Mouse (Mus musculus) heart, embryonic 15.5 days (tissue): Measurements from ENCODE around the gene Phf21a. TPM values are rescaled to one million over a fixed set of nuclear protein-coding genes. Genes with fewer than 3 reads are reported as not detected.

Source experiments
- ATAC-seq: fragments of 200-750 bp; cut with Nextera tagmentation; replicated peaks from 2 replicates; pipeline ENCODE4 v1.8.0; 2017; ENCODE audit warnings: low read depth, moderate TSS enrichment; ENCODE audit not compliant: insufficient number of reproducible peaks, insufficient read depth, low FRiP score
- H3K27ac ChIP-seq: fragments of 300-500 bp; sonication (generic); 2 replicates; pipeline ENCODE4 v1.5.1; 2015; ENCODE audit warnings: mild to moderate bottlenecking, inconsistent platforms
- H3K27me3 ChIP-seq: fragments of 300-500 bp; sonication (generic); 2 replicates; pipeline ENCODE4 v1.6.1; 2015; ENCODE audit warnings: inconsistent platforms
- H3K36me3 ChIP-seq: fragments of 300-500 bp; sonication (generic); 2 replicates; pipeline ENCODE4 v1.6.1; 2015; ENCODE audit warnings: mild to moderate bottlenecking, inconsistent platforms
- H3K4me1 ChIP-seq: fragments of 300-500 bp; sonication (generic); replicated peaks from 2 replicates; pipeline ENCODE4 v1.6.1; 2015; ENCODE audit warnings: inconsistent platforms
- H3K4me2 ChIP-seq: fragments of 300-500 bp; sonication (generic); 2 replicates; pipeline ENCODE4 v1.6.1; 2015; ENCODE audit warnings: inconsistent platforms, mild to moderate bottlenecking, moderate library complexity
- H3K4me3 ChIP-seq: fragments of 300-500 bp; sonication (generic); 2 replicates; pipeline ENCODE4 v1.5.1; 2015; ENCODE audit warnings: mild to moderate bottlenecking, inconsistent platforms
- H3K9ac ChIP-seq: fragments of 300-500 bp; sonication (generic); 2 replicates; pipeline ENCODE4 v1.6.1; 2015; ENCODE audit warnings: mild to moderate bottlenecking, inconsistent platforms
- H3K9me3 ChIP-seq: fragments of 300-500 bp; sonication (generic); replicated peaks from 2 replicates; pipeline ENCODE4 v1.6.1; 2016; ENCODE audit warnings: inconsistent platforms
- WGBS: fragments of 180-500 bp; shearing (Covaris S2); methylation state at CpG from one replicate; pipeline ENCODE4 v1.1.7; 2015; ENCODE audit warnings: mixed read lengths; 5-methylcytosine and 5-hydroxymethylcytosine counted together
- polyA plus RNA-seq: library from polyadenylated mRNA; unstranded; fragments of >200 nt; fragmentation: Nextera tagmentation; extraction: Ambion mirVana; gene quantifications from 2 replicates; pipeline ENCODE4 v1.2.1, GENCODE M21; 2015

Phf21a gene
- polyA plus RNA-seq, 1 experiment from 2014 or later, result 15.0 TPM

GRCm38 (mm10) chr2:92301849-92302607 lies 209.1 kb downstream of the Phf21a start:
- Histone ChIP-seq H3K27ac (no peak overlapping the region), H3K4me2 (no peak overlapping the region), H3K27me3 (no peaks in the 10 kb centered on the region), H3K36me3 (no peaks in the 10 kb centered on the region), H3K4me3 (no peak overlapping the region), H3K9ac (no peak overlapping the region), H3K9me3 (no peaks in the 10 kb centered on the region), H3K4me1 (0 out of 2 replicates have a peak, but pooled peaks cover 11% of the 10 kb centered on the region)
- ATAC-seq, result no peak
- 67% methylated on average over 5 of the region's 5 CpGs for WGBS

GRCm38 (mm10) chr2:92312542-92312941 lies 219.6 kb downstream of the Phf21a start:
- WGBS, result 88% methylated on average over 4 of the region's 4 CpGs
- no peak overlapping the region for H3K4me3 ChIP-seq
- no peak overlapping the region for H3K27ac ChIP-seq
- no peak overlapping the region for H3K9ac ChIP-seq
- H3K9me3 ChIP-seq, result no peaks in the 10 kb centered on the region
- no peaks in the 10 kb centered on the region for H3K27me3 ChIP-seq
- no peaks in the 10 kb centered on the region; the same call in 1 of the 2 replicates for H3K4me1 ChIP-seq
- 0 out of 2 replicates have a peak, but pooled peaks cover 4% of the 10 kb centered on the region for H3K36me3 ChIP-seq
- H3K4me2 ChIP-seq, result no peak overlapping the region
- no peak for ATAC-seq

- Histone ChIP-seq H3K36me3 (0 out of 2 replicates have a peak, but pooled peaks cover 4% of the 10 kb centered on the region), H3K27ac (no peak overlapping the region), H3K4me3 (no peak overlapping the region), H3K4me1 (no peaks in the 10 kb centered on the region; the same call in 1 of the 2 replicates), H3K9ac (no peak overlapping the region), H3K9me3 (no peaks in the 10 kb centered on the region), H3K4me2 (no peak overlapping the region), H3K27me3 (no peaks in the 10 kb centered on the region)
- no peak for ATAC-seq
- 85% methylated on average over 1 of the region's 1 CpGs for WGBS
These were observed 221.1 kb downstream of the Phf21a start for GRCm38 (mm10) chr2:92314031-92314430.

GRCm38 (mm10) chr2:92316652-92317051 lies 223.7 kb downstream of the Phf21a start:
- Histone ChIP-seq H3K4me2 (no peak overlapping the region), H3K36me3 (0 out of 2 replicates have a peak, but pooled peaks cover 1% of the 10 kb centered on the region), H3K9ac (no peak overlapping the region), H3K27ac (no peak overlapping the region), H3K4me1 (no peaks in the 10 kb centered on the region; the same call in 1 of the 2 replicates), H3K4me3 (no peak overlapping the region), H3K27me3 (no peaks in the 10 kb centered on the region), H3K9me3 (no peaks in the 10 kb centered on the region)
- WGBS, result 56% methylated on average over 3 of the region's 3 CpGs
- no peak for ATAC-seq

DNA sequence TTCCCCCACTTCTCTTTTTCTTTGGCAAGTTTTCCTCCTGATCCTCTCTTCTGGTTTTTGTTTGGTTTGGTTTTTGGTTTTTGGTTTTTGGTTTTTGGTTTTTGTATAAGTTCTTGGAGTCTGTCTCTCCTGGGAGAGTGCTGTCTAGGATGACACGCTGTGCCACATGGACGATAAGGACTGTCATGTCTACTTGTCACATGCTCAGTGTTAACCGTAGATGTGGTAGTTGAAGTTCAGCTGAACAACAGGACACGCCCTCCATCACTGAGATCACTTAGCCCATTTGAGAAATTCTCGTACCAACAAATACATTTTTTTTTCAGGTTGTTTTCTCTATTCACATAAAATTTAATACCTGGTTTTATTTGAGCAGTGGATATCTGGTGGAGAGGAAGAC lies 224.3 kb downstream of the Phf21a start:
- no peak for ATAC-seq
- Histone ChIP-seq H3K27me3 (no peaks in the 10 kb centered on the region), H3K4me2 (no peak overlapping the region), H3K9me3 (no peaks in the 10 kb centered on the region), H3K9ac (no peak overlapping the region), H3K27ac (no peak overlapping the region), H3K36me3 (peaks cover 7% of the 10 kb centered on the region; the same call in 1 of the 2 replicates), H3K4me1 (no peaks in the 10 kb centered on the region; the same call in 1 of the 2 replicates), H3K4me3 (no peak overlapping the region)
- WGBS, result 75% methylated on average over 5 of the region's 5 CpGs

GRCm38 (mm10) chr2:92322669-92323068 lies 229.8 kb downstream of the Phf21a start:
- no peaks in the 10 kb centered on the region for H3K9me3 ChIP-seq
- no peaks in the 10 kb centered on the region for H3K27me3 ChIP-seq
- 87% methylated on average over 2 of the region's 2 CpGs for WGBS
- H3K36me3 ChIP-seq, result peaks cover 18% of the 10 kb centered on the region
- H3K27ac ChIP-seq, result no peak overlapping the region
- H3K4me1 ChIP-seq, result no peaks in the 10 kb centered on the region
- no peak overlapping the region for H3K4me2 ChIP-seq
- H3K4me3 ChIP-seq, result no peak overlapping the region
- no peak overlapping the region for H3K9ac ChIP-seq
- no peak for ATAC-seq

- H3K27me3 ChIP-seq, result no peaks in the 10 kb centered on the region
- no peak overlapping the region for H3K27ac ChIP-seq
- H3K36me3 ChIP-seq, result peaks cover 23% of the 10 kb centered on the region
- no peak for ATAC-seq
- H3K4me1 ChIP-seq, result 0 out of 2 replicates have a peak, but pooled peaks cover 2% of the 10 kb centered on the region
- WGBS, result 89% methylated on average over 7 of the region's 7 CpGs
- no peak overlapping the region for H3K4me3 ChIP-seq
- H3K9me3 ChIP-seq, result no peaks in the 10 kb centered on the region
- no peak overlapping the region for H3K9ac ChIP-seq
- H3K4me2 ChIP-seq, result no peak overlapping the region
These were observed 232.8 kb downstream of the Phf21a start for GRCm38 (mm10) chr2:92325676-92326075.

GRCm38 (mm10) chr2:92326221-92326620 lies 233.3 kb downstream of the Phf21a start:
- H3K4me3 ChIP-seq, result no peak overlapping the region
- H3K27ac ChIP-seq, result no peak overlapping the region
- no peaks in the 10 kb centered on the region for H3K27me3 ChIP-seq
- H3K4me2 ChIP-seq, result no peak overlapping the region
- 82% methylated on average over 1 of the region's 1 CpGs for WGBS
- no peak overlapping the region for H3K9ac ChIP-seq
- no peaks in the 10 kb centered on the region for H3K9me3 ChIP-seq
- H3K4me1 ChIP-seq, result 0 out of 2 replicates have a peak, but pooled peaks cover 2% of the 10 kb centered on the region
- H3K36me3 ChIP-seq, result peaks cover 23% of the 10 kb centered on the region
- ATAC-seq, result no peak

DNA sequence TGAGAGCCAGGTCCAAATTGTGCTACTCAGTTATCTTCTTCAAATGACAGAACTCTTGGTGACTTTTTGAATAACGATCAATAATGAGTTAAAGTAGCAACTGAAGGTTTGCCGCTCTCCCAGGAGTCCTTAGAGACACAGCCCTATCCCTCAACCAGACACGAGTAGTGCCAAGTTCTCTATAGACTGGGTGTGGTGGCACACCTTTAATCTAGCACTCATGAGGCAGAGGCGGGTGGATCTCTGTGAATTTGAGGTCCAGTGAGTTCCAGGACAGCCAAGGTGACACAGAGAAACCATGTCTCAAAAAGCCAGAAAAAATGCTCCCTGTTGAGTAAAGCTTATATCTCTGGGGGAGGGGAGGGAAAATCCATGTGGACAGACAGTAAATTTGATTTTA lies 234.7 kb downstream of the Phf21a start:
- Histone ChIP-seq H3K9ac (no peak overlapping the region), H3K4me1 (0 out of 2 replicates have a peak, but pooled peaks cover 2% of the 10 kb centered on the region), H3K27ac (no peak overlapping the region), H3K36me3 (peaks cover 24% of the 10 kb centered on the region), H3K4me3 (no peak overlapping the region), H3K4me2 (no peak overlapping the region), H3K9me3 (no peaks in the 10 kb centered on the region), H3K27me3 (no peaks in the 10 kb centered on the region)
- no peak for ATAC-seq
- 92% methylated on average over 4 of the region's 4 CpGs for WGBS

DNA sequence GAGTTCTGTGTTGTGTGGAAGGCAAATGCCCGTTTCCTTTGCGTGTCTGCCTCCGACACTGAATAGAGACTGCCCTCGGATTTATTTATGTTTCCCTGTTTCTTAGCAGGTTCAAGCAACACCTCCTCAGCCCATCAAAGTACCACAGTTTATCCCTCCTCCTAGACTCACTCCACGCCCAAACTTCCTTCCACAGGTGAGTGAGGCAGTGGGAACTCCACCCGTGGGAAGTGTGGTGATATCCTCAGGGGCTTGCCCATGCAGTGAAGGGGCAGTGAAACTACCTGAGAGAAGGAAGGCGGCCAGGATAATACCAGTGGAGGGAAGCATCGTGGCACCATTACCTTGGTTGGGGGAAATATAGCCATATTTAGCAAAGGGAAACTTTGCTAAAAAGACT lies 235.3 kb downstream of the Phf21a start:
- no peaks in the 10 kb centered on the region for H3K9me3 ChIP-seq
- 92% methylated on average over 8 of the region's 8 CpGs for WGBS
- H3K36me3 ChIP-seq, result peaks cover 27% of the 10 kb centered on the region
- H3K4me1 ChIP-seq, result 0 out of 2 replicates have a peak, but pooled peaks cover 2% of the 10 kb centered on the region
- no peak for ATAC-seq
- no peak overlapping the region for H3K9ac ChIP-seq
- no peak overlapping the region for H3K27ac ChIP-seq
- no peaks in the 10 kb centered on the region for H3K27me3 ChIP-seq
- no peak overlapping the region for H3K4me3 ChIP-seq
- H3K4me2 ChIP-seq, result no peak overlapping the region

DNA sequence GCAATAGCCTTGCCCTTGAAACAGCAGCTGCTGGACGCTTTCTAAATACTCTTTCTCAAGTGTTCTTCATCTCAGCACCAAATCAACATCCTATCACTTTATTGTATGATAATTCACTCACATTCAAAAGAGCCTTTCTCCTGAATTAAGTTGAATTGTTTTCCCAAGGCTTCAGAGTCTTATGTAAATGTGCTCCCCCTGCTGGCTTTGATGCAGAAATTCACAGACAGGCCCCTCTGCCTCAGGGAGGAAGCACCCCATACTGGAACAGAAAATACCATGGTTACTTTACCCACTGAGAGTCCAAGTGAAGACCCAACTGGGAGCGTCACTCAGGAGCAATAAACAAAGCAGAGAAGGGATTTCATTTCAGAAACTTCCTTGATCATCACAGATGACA lies 237.9 kb downstream of the Phf21a start:
- Histone ChIP-seq H3K9me3 (no peaks in the 10 kb centered on the region), H3K9ac (no peak overlapping the region), H3K4me3 (no peak overlapping the region), H3K4me2 (no peak overlapping the region), H3K4me1 (0 out of 2 replicates have a peak, but pooled peaks cover 2% of the 10 kb centered on the region), H3K27me3 (no peaks in the 10 kb centered on the region), H3K36me3 (peaks cover 43% of the 10 kb centered on the region), H3K27ac (no peak overlapping the region)
- 55% methylated on average over 2 of the region's 2 CpGs for WGBS
- no peak for ATAC-seq

DNA sequence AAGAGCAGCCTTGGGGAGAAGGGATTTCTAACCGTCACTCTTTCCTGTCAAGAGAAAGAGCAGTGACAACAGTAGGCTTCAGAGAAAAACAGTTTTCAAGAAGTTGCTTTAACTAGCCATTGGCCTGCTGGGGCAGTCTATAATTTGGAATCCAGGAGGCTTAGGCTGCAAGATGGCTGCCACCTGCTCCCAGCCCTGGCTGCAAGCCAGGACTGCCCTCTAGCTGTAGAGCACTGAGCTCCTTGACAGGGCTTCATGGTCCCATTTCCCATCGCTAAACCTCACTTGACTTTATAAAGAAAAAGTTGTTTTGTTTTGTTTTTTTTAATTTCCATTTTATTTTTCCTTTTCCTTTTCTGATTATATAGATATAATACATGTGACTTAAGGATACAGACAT lies 238.5 kb downstream of the Phf21a start:
- 0 out of 2 replicates have a peak, but pooled peaks cover 2% of the 10 kb centered on the region for H3K4me1 ChIP-seq
- H3K4me3 ChIP-seq, result no peak overlapping the region
- H3K9me3 ChIP-seq, result no peaks in the 10 kb centered on the region
- H3K27ac ChIP-seq, result no peak overlapping the region
- H3K27me3 ChIP-seq, result no peaks in the 10 kb centered on the region
- H3K9ac ChIP-seq, result no peak overlapping the region
- 81% methylated on average over 2 of the region's 2 CpGs for WGBS
- peaks cover 45% of the 10 kb centered on the region for H3K36me3 ChIP-seq
- ATAC-seq, result no peak
- no peak overlapping the region for H3K4me2 ChIP-seq
